Mouse (Mus musculus): ENCODE results near the gene Dynll2. TPM values are rescaled to one million over a fixed set of nuclear protein-coding genes. Genes with fewer than 3 reads are reported as not detected.

Dynll2 gene
- 100 to 1,000 TPM; 200 to 233 TPM for total RNA-seq (2021)
- long read RNA-seq, experiment 1, transcript Dynll2-201 (3 exons, 2,476 nt), result major isoform, 104 of 140 reads
- long read RNA-seq, experiment 1, partial matches to known transcripts, result 2 of 140 reads
- long read RNA-seq, experiment 1, other reads (novel, unspliced or antisense), result 33 of 140 reads
- long read RNA-seq, experiment 2, transcript Dynll2-201 (3 exons, 2,476 nt), result major isoform, 57 of 88 reads
- long read RNA-seq, experiment 2, partial matches to known transcripts, result 0 of 88 reads
- long read RNA-seq, experiment 2, other reads (novel, unspliced or antisense), result 31 of 88 reads

DNA sequence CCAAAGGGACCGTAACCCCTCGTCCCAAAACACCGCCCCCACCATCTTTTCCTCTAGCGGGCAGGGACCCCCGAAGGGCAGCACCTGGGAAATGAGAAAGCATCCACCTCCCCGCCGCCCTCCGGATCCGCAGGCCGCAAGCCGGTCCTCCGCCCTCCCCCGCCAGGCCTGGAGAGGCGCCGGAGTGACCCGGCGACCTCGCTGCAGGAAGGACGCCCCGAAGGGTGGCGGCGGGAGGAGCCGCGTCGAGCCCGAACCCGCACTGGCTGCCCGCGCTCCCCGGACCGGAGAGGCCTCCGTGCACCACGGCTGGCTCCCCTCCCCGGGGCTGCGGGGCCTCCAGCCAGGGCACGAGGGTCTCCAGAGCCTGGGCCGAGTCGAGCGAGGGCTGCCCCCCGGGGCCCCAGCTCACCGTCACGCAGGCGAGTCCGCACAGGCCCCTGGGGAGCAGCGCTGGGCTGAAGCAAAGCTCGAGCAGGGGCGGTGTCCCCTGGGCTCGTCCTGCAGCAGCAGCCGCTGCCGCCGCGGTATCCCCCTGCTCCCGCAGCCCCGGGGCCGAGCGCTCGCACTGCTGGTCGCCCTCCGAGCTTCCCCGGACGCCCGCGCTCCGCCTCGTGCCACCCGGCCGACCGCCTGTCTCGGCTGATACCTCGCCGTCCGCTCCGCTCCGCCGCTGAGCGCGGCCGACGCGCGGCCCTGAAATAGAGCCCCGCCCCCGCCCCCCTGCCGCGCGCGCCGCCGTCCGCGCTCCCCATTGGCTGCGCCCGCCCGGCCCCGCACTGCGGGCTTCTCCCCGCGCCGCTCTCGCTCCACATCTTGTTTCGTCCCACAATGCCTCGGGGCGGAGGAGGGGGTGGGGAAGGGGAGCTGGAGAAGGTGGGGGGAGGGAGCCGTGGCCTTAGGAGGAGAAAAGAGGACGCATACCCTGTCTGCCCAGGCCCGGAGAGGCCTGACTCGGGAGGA lies at the start of gene Dynll2:
Gene Dynll2, minus strand, starts transcription at position 703 of the 963 bp plus-strand sequence.
- peak; percentile 90 to 94 for DNase-seq

DNA sequence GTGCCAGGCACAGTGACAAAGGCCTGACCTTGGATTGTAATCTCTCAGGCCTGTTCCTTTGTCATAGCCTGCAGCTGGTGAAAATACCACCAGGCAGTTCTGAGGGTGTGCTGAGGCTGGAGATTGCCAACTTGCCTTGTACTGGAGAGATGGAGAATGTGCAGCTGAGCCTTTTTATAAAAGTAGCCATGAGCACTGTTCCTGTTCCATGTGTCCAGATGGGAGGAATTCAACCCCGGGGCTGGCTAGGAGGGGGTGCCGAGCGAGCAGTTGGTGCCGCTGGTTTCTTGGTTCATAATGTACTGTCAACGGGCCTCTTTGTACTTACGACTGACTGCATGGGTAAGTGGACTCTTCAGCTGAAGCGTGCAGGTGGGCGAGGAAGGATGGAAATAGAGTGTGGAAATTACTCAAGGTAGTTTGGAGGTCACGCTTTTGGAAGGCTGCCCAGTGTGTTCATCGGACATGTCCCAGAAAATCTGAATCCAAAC lies 49.5 kb upstream of the Dynll2 start:
- DNase-seq, result peak; percentile 44 to 54

- no peak for DNase-seq
Measured at GRCm38 (mm10) chr11:88035970-88036369, 48.6 kb upstream of the Dynll2 start.

GRCm38 (mm10) chr11:88031753-88032152 lies 44.4 kb upstream of the Dynll2 start:
- DNase-seq, result no peak

GRCm38 (mm10) chr11:88030836-88031235 lies 43.5 kb upstream of the Dynll2 start:
- DNase-seq, result no peak

DNA sequence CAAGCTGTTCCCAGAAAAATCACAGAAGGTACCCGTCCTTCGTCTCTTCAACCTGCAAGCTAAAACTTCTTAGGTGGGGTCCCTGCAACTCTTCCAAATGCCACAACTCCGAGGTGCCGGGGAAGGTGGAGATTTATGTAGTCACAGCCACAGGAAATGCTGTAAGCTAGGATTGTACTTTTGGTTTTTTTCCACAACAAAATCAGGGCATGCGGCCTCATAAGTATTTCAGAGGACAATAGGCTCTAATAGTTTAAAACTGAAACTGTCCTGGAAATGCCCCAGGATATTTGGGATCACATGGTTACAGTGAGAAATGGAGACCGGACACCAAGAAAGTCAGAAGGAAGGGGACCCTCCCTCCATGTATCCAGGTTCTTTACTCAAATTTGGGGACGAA lies 42.9 kb upstream of the Dynll2 start:
- no peak for DNase-seq

DNA sequence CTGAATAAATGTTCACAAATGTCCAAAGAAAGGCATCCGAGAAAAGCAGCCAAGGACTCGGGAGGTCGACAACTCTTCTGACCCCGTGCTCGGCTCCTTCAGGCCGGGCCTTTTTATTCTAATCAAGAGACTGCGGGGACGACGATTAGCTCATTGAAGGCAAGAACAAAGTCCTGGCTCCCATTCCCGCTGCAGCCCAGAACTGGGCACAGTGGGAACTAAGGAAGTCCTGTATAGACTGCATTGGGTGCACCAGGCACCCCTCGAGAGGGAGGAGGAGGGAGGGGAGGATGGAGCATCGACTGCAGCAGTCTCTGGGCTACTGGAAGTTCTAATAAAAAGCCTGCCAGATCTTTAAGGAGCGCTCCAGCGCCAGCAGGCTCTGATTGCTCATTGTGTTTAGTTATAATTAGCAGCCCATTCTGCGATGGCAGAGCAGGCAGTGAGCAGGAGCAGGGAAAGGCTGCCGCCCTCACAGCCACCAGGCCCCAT lies 40.9 kb upstream of the Dynll2 start:
- no peak for DNase-seq

DNA sequence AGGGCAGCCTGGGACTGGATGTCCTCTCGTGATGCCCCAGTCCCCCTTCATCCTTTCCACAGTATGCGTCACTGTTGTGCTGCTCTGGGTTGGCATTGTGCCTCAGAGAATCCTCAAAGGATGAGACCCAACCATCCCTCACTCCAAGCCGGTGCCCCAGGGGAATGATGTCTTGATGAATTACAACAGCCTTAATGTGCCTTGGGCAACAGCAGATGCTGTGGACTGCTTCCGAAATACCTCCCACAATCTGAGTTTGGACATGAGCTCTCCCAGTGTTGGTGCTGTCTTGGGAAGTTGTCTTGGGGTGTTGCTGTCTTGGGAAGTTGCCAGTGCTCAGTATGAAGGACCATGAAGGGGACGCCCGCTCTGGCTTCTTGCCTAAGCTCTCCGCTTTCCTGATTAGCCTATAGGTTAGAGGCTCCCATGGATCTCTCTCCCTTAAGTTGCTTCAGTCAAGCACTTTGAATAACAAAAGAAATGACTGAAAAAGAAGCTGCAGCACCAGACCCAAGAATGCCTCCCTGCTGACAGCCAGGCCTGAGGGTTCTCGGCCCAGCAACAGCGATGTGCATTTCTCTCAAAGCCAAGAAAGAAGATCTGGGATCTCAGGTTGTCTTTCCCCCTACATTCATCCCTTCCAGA lies 40.2 kb upstream of the Dynll2 start:
- no peak for DNase-seq

- peak in 1 of 2 experiments; percentile 11 for DNase-seq
Measured at GRCm38 (mm10) chr11:88023933-88024332, 36.6 kb upstream of the Dynll2 start.

DNA sequence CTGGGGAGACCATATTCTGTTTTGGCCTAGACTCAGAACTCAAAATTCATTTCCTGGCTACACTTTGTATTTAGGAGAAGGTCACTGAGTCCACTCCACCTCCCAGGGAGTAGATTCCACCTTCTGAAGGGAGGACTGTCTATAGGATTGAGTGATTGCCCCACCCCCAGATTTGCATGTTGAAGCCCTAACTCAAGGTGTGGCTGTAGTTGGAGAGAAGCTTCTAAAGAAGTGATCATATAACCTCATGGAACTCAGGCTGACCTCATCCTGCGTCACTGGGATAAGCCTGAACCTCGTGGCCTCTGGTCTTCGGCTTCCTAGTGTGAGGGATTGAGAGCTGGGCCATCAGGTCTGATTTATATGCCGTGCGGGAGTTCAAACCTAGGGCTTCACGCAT lies 28.5 kb upstream of the Dynll2 start:
- no peak for DNase-seq

- DNase-seq, result no peak
Measured at GRCm38 (mm10) chr11:88015161-88015560, 27.8 kb upstream of the Dynll2 start.

DNA sequence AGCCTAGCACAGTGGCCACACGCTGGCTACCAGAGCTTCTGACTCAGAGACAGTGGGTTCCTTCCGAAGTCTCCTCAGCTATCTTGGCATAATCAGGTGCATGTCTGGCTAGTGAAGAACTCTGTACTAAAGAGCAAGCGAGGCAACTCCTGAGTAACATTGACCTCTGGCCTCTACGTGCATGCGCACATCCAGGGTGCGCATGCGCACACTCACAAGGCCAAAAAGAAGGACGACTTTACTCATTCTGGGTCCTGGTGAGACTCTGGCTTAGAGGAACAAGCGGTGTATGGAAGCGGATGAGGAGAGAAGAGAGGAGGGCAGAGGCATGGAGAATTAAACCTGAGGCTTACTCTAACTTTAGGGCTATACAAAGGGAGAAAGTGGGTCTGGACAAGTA lies 26.3 kb upstream of the Dynll2 start:
- no peak for DNase-seq

DNA sequence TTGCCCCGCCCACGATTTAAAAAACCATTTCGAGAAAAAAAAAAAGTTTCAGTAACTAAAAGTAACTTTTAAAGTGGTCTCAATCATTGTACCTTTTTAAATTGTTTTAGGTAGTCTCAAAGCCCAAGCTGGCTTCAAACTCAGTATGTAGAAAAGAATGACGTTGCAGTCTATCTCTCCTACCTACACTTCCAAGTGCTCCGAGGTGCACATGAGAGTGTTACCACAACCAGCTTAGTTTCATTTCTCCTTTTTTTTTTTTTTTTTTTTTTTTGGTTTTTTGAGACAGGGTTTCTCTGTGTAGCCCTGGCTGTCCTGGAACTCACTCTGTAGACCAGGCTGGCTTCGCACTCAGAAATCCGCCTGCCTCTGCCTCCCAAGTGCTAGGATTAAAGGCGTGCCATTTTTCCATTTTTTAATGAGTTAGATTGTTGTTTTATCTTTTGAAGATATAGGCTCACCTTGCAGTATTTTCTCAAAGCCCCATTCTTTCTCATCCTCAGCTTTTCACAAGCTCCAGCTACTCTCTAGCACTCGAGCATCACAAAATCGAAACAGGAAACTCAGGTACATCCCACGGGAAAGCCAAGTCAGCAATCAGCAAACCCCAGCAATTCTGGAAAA lies 25.4 kb upstream of the Dynll2 start:
- no peak for DNase-seq

GRCm38 (mm10) chr11:88011914-88012419 lies 24.6 kb upstream of the Dynll2 start:
- DNase-seq, result no peak

DNA sequence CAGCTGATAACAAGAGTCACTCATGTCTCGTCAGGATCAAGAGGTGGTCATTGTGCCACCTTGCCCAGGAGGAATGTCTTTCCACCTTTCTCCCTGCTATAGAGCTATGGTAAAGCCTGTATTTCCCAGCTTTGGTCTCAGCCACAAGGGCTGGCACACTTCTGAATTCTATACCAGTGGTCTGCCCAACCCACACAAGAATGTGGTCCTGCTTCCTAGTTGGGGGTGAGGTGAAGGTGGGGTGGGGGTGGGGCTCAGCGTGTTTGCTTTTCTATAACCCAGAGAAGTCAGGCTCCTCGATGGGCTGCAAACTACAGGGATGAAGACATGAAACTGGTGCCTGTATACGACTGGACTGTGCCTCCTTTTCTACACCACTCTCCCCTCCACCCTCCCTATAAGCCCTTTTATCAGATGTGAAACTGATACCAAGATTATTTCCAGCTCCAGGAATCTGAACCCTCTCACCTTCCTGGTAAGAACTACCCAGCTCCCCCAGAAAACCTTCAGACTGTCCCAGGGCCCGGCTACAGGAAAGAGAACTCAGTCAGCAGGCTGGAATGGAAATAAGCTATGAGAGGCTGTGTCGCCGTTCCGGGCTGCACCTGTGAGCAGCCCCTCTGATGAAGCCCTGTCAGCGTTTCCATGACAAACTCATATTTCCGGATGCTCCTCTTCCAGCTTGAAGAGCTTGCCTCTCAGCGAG lies 24.0 kb upstream of the Dynll2 start:
- no peak for DNase-seq

GRCm38 (mm10) chr11:88009542-88010190 lies 22.3 kb upstream of the Dynll2 start:
- no peak for DNase-seq

- DNase-seq, result no peak
Measured at GRCm38 (mm10) chr11:88008641-88009040, 21.3 kb upstream of the Dynll2 start.

DNA sequence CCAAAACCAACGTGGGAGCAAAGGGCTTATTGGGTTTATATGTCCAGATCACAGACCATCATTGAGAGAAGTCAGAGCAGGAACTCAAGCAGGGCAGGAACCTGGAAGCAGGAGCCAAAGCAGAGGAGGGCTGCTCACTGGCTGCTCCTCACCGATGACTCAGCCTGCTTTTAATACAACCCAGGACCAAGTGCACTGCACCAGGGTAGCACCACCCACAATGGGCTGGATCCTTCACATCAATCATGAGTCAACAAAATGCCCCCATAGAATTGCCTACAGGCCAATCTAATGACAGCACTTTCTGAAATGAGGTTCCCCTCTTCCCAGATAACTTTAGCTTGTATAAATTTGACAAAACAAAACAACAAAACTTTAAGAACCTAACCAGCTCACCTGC lies 16.8 kb upstream of the Dynll2 start:
- no peak for DNase-seq

GRCm38 (mm10) chr11:88002738-88003137 lies 15.4 kb upstream of the Dynll2 start:
- DNase-seq, result no peak

DNA sequence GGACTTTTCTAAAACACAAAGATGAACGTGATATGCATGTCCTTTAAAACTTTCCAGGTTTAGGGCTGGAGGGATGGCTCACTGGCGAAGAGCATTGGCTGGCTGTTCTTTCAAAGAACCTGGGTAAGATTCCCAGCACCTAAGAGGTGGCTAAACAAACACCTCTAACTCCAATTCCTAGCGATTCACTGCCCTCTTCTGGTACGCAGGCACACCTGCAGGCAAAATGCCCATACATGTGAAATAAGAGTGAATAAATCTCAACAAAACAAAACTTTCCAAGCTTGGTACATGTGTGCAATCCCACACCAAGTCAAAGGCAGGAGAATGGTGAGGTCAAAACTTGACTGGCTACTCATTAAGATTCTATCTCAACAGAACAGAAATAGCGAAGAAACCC lies 12.4 kb upstream of the Dynll2 start:
- no peak for DNase-seq
